Mouse (Mus musculus): ENCODE results near the gene Fgf4. TPM values are rescaled to one million over a fixed set of nuclear protein-coding genes. Genes with fewer than 3 reads are reported as not detected.

Fgf4 gene
- total RNA-seq (2021), result not detected

DNA sequence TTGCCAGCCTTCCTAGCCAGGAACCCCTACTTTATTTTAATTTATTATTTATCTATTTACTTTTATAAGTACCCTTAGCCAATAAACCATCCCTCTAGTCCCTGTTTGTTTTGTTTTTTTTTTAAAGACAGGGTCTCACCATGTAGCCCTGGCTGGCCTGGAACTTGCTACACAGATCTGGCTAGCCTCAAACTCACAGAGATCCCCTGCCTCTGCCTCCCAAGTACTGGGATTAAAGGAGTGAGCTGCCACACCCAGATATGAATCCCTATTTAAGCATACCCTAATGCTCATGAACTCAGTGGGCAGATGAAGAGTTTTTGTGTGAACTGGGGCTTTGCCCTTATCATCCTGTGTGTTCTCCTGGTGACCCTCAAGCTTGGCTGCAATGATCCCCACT lies at the start of gene Fgf4:
TSS of gene Fgf4 (plus strand) at position 301 of the 400 bp plus-strand sequence.
- intact Hi-C loops (cut with DNase I), result loop anchor here (5.0 kb wide), 1 partner anchor 45 kb away; no protein-coding TSS in a partner anchor
- no peak for DNase-seq (ENCODE audit: low spot score in 2 of 2)

DNA sequence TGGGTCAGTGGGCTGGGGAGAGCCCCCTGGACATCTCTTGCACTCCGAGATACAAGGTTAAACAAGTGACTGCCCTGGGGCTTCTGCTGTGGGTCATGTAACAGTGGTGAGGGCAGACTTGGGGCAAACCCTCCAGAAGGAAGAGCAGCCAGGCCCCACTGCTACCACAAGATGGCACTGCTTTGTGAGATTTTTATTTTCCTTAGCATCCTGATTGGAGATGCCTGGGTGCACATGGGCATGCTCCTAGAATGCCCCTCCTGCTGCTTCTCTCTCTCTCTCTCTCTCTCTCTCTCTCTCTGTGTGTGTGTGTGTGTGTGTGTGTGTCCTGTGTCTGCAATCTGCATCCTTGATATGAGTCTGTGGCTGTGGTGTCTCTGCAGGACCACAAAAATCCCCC lies 48.7 kb upstream of the Fgf4 start:
- DNase-seq (ENCODE audit: low spot score in 2 of 2), result peak; percentile 10 to 15
- intact Hi-C loops (cut with DNase I), result loop anchor here (2.0 kb wide), 1 partner anchor 96 kb away; no protein-coding TSS in a partner anchor

DNA sequence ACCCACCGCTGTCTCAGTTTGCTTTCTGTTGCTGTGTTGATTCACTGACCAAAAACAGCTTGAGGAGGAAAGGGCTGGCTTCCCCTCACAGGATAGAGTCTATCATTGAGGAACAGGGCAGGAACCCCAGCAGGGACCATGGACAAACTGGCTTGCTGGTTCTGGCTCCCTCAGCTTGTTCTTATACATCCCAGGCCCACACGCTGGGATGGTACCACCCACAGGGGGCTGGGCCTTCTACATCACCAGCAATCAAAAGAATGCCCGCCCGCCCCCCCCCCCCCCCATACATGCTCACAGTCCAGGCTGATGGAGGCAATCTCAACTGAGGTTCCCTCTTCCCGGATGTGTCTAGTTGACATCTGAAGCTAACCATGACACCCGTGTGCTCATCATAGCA lies 40.1 kb upstream of the Fgf4 start:
- intact Hi-C loops (cut with DNase I), result no loop called here
- DNase-seq (ENCODE audit: low spot score in 2 of 2), result no peak

DNA sequence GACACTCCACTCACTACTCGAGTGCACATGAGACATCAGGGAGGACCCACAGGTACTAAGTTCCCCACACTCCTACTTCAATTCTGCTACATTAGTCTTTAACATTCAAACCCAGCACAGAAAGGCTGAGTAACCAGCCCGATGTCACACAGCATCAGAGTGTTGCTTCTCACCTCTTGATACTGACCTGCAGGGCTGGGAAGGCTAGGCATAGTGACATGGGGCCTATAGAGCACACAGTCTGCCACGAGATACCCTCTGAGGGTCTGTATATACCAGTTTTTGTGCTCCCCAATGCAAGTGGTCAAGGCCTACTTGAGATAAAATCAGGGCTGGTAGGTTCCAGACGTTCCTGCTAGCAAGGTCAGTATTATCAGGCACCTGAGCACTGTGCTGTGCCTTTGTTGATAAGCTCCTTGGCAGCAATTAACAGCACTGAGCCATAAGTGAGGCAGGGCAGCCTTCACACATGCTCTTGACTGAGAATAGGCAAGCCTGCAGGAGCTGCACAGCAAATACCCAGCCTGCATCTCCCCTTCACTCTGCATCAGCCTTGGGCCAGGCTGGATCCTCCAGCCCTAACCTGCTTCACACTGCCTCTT lies 39.1 kb upstream of the Fgf4 start:
- intact Hi-C loops (cut with DNase I), result no loop called here
- DNase-seq (ENCODE audit: low spot score in 2 of 2), result no peak

DNA sequence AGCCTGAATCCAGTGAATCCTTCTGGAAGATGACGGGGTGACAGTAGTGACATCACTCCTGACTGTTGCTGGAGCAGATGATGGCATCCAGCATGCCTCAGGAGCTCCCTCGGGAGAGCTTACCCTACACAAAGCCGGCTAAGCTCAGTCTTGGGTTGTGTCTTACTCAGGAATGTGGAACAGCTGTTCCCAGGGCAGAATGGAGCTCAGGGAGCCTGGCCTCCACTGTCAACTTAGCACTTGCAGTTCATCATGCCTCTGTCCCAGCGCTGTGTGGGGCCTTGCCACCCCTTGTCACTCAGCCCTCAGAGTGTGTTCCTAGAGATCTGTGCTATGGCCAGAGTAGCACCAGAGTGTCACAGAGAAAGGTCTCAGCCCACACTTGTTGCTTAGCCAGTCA lies 35.6 kb upstream of the Fgf4 start:
- no peak for DNase-seq (ENCODE audit: low spot score in 2 of 2)
- intact Hi-C loops (cut with DNase I), result no loop called here

DNA sequence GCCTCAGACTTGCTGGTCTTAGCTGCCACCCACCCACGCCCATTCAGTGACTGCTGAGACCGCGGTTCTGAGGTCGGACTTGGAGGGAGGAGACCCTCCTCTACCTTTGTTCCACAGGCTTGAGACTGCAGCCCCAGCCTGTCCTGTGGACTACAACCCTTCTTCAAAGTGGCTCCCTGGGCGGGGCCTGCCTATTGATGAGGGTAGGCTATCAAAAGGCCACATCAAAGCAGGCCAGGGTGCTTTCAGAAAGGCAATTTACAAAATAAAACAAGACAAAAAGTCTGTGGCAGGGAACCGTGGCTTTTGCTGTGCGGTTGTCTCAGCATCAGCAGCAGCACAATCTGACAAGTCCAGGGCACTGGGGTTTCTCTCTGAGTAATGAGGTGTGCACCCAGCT lies 25.3 kb upstream of the Fgf4 start:
- intact Hi-C loops (cut with DNase I), result no loop called here
- DNase-seq (ENCODE audit: low spot score in 2 of 2), result no peak

DNA sequence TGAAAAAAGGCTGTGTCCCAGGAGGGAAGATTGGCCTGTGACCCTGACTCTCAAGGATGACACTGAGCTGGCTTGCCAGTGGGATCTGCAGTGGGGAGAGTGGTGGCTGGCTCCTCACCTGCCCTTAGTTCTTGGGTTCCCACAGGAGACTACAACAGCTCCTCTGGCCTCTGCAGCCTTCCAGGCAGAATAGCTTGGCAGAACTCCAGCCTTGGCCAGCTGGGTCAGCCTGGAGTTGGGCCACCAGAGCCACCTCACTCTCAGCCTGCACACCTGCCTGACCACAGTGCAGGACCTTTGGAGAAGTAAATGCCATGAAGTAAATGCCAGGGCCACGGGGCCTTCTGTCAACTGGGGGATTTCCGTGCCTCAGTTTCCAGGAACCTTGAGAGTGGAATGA lies 23.2 kb upstream of the Fgf4 start:
- no peak for DNase-seq (ENCODE audit: low spot score in 2 of 2)
- intact Hi-C loops (cut with DNase I), result no loop called here

DNA sequence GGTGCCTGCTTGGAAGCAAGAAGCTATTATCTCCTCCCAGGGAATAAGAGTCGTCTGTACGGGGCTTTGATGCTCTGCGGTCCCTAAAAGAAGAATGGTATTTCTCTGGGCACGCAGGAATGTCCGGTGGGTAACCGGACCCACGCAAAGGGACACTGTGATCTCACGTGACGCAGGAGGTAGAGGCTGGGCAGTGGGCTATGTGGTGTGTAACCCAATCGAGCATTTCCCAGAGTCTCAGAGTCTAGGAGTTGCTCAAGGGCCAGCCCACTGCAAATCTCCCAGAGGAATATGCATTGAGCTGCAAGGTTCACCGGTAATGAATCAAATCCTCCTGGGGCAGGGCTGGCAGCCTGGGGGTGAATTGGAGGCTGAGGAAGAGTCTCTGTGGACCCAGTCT lies 18.8 kb upstream of the Fgf4 start:
- DNase-seq (ENCODE audit: low spot score in 2 of 2), result no peak
- intact Hi-C loops (cut with DNase I), result no loop called here

DNA sequence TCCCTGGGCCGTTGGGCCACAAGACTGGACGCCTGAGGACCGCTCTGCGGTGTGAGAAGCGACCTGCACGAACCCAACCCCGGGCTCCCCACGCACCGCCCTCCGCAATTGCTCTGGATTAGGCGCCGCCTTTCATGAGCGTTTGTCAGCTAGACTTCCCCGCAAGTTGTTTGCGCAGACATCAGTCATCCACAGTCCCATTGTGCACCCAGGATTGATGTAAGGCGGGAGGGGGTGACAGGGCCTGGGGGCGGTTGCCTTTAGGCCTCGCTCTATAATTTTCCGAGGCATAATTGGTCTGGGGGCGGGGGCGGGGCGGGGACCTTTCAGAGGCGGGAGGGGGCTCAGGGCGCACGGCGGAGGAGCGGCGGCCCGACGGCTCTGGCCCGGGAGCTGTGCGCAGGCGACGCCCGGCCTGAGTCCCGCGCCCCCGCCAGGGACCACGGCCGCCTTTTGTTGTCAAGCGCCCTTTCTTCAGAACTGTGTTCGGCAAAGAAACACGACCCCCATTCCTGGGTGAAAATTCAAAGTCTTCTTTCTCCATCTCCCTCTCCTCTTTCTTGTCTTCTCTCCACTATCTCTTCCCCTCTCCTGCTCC lies 9.2 kb upstream of the Fgf4 start, which contains the start of gene Fgf3:
TSS of gene Fgf3 (plus strand) at position 193 of the 598 bp plus-strand sequence.
- intact Hi-C loops (cut with DNase I), result no loop called here

DNA sequence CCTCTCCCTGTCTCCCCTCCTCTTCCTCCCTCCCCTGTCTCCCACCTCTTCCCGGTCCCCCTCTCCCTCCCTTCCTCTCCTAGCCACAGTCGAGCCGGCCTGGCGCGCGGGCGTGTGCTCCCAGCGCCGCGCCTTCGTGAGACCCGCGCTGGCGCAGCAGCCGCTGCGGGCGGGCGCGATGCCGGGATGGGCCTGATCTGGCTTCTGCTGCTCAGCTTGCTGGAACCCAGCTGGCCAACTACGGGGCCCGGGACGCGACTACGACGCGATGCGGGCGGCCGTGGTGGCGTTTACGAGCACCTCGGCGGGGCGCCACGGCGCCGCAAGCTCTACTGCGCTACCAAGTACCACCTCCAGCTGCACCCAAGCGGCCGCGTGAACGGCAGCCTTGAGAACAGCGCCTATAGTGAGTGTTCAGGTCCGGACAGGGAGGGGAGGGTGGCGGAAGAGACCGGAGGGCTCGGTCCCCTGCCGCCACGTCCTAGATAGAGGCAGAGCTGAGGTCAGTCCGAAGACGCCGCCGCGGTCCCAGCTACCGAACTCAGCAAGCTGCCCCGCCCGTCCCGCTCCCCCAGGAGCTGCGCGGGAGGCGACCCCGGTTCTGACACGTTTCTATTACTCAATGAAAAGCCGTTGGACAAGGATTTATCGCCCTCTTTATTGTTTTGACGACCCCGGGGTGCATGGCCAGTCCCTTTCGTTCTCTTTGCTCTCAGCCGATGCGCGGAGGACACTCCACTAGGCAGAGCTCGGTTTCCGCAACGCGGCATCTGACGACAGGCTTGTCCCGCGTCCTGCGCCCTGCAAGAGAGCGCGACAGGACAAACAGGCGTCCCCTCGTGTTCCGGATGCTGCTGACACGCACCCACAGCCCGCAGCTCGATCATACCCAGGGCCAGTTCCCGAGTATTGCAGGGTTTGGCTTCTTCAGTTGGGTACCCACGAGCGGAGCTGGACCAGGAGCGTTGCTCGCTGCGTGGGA lies 8.4 kb upstream of the Fgf4 start:
- intact Hi-C loops (cut with DNase I), result no loop called here
- peak; percentile 7 to 23 for DNase-seq (ENCODE audit: low spot score in 2 of 2)

More for the DNA sequence above, 9.2 kb upstream of the Fgf4 start, which contains the start of gene Fgf3:
- DNase-seq (ENCODE audit: low spot score in 2 of 2), result no peak

DNA sequence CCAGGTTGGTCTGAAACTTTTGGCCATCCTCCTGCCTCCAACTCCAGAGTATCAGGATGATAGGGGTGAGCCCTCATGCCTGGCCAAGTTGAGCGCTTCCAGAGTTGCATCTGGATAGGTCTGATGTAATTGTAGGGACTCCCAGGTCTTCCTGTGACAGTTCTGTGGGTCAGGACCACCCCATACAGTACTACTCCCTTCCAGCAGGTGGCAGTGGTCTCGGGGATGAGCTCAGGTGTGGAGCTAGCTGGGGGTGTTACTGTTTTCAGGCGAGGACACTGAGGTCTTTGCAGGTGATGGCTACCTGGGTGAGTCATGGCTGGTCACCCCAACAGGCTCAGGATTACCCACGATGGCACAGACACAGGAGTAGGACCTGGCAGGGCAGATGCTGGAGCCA lies 1.0 kb upstream of the Fgf4 start:
- intact Hi-C loops (cut with DNase I), result loop anchor here (5.0 kb wide), 1 partner anchor 46 kb away; no protein-coding TSS in a partner anchor
- DNase-seq (ENCODE audit: low spot score in 2 of 2), result no peak

DNA sequence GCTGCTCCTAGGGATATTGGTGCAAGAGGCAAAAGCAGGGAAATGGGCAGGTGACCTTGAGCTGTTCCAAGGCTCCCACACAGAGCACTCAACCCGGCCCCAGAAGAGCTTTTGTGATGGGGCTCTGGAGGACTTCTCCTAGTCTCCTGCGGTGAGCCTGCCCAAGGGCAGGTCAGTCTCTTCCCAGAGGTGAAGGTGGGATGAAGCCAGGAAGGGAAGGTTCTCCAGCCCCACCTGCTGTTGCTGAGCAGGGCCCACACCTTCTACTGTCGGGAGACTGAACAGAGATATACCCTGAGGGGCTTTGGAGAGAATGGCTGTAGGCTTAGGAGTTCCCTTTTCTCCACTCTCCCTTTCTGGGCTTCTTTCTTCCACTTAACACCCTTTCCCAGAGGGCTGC lies 4.2 kb downstream of the Fgf4 start:
- DNase-seq (ENCODE audit: low spot score in 2 of 2), result no peak
- intact Hi-C loops (cut with DNase I), result no loop called here

DNA sequence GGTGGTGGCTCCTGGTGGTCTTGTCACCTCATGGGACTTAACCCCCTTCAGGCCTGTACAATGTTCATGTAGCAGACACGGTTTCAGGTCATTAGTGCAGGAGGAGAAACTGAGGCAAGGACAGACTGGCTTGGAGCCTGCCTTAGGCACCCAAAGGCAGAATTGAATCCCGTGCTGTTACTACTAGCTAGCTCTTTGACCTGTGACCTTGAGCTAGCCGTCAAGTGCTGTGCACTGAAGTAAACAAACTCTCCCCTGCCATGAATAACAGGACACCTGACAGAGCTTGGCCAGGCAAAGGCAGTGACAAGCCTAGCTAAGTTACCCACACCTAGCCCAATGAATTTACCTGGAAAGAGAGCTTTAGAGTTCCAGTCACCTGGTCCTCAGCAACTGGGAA lies 7.8 kb downstream of the Fgf4 start:
- intact Hi-C loops (cut with DNase I), result no loop called here
- no peak for DNase-seq (ENCODE audit: low spot score in 2 of 2)

DNA sequence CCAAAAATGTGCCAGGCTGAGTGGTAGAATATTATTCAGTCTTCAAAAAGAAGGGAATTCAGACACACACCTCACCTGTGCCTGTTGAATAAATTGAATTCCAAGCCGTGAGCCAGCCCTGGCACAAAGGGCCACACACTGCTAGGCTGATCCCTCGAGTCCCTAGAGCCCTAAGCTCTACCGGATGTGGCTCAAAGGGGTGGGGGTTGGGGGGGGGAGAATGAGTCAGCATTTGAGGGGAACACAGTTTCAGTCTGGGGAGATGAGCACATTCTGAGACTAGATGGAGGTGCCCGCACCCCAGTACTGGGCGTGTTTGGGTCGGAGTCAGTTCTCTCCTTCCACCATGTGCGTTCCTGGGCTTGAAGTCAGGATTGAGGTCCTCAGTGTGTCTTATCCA lies 10.0 kb downstream of the Fgf4 start:
- no peak for DNase-seq (ENCODE audit: low spot score in 2 of 2)
- intact Hi-C loops (cut with DNase I), result no loop called here

DNA sequence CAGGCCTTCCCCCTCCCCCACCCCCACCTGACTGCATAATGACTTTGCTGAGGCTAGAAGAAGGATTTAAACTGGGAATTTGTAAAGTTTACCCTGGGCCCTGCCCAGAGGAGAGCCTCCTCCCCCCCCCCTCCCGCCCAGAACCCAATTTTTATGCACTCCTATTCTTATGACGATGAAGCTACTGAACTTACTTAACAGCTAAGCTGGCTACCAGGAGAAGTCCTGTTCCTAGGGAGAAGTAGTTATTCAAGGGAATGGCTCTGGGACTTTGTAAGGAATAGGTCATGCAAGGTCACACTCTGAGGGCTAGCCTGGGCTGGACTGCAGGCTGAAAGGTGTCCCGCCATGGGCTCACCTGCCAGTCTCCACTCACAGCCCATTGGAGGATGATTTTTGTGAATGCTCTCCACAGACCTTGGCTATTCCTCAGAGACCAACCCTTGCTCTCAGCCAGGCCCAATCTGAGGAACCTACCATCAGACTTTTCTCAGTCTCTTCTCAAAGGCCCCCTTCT lies 10.7 kb downstream of the Fgf4 start:
- no peak for DNase-seq (ENCODE audit: low spot score in 2 of 2)
- intact Hi-C loops (cut with DNase I), result no loop called here

DNA sequence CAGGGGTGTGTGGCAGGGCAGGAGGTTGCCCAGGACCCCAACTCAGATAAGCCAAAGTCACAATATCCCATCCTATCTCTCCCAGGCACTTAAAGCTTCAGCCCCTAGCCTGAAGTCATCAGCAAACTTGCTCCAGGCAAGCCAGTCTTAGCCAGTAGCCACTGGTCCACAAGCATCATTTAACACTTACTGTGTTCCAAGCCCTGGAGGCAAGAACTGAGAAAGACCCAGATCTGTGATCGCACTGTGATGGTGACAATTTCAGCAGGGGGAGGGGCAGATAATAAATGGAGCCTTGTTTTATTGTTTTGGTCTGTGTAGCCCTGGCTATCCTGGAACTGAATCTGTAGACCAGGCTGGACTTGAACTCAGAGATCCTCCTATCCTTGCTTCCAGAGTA lies 11.5 kb downstream of the Fgf4 start:
- intact Hi-C loops (cut with DNase I), result no loop called here
- DNase-seq (ENCODE audit: low spot score in 2 of 2), result no peak

DNA sequence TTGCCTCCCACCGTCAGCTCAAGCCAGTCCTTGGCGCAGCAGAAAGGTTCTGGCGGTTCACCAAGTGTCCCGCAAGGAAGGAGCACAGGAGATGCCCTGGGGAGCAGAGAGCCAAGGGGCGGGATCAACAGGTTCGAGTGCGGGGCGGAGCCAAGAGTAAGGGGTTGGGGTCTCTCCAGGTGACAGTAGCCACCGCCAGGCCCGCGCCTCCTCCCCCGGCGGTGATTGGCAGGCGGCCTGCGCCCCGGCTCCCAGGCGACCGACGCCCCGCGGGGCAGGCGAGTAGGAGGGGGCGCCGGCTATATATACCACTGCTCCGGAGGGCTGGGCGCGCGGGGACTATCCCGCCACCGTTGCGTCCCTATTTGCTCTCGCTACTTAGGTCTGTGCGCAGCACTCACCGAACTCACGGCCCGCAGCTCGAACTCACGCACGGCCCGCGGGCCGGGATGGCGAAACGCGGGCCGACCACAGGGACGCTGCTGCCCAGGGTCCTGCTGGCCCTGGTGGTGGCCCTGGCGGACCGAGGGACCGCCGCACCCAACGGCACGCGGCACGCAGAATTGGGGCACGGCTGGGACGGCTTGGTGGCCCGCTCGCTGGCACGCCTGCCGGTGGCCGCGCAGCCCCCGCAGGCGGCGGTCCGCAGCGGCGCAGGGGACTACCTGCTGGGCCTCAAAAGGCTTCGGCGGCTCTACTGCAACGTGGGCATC lies 14.0 kb downstream of the Fgf4 start:
- intact Hi-C loops (cut with DNase I), result no loop called here

DNA sequence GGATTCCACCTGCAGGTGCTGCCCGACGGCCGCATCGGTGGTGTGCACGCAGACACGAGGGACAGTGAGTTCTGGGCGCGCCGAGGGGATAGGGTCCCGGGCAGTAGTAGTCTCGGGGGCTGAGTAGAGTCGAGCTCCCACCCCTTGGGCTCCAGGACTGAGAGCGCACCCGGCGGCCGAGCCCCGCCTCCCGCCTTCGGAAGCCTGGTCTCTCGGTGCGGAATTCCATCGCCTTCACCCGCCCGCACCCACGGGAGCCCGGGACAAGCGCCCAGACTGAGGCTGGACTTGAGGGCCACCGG lies 14.6 kb downstream of the Fgf4 start:
- intact Hi-C loops (cut with DNase I), result no loop called here
- no peak for DNase-seq (ENCODE audit: low spot score in 2 of 2)

More for the DNA sequence above, 14.0 kb downstream of the Fgf4 start:
- DNase-seq (ENCODE audit: low spot score in 2 of 2), result no peak

DNA sequence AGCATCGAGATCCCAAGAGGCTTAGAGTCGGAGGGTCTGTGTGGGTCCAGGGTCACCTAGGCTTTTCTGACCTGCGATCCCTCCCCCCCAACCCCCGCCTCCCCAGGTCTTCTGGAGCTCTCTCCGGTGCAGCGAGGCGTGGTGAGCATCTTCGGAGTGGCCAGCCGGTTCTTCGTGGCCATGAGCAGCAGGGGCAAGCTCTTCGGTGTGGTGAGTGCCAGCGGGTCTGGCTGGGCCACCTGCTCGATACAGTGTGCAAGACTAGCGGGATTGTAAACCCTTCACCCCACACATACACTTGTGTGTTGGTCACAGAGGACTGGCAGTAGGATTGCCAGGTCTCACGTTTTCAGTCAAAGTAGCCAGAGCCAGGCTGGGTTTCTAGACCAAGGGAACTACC lies 15.0 kb downstream of the Fgf4 start:
- DNase-seq (ENCODE audit: low spot score in 2 of 2), result no peak
- intact Hi-C loops (cut with DNase I), result no loop called here

DNA sequence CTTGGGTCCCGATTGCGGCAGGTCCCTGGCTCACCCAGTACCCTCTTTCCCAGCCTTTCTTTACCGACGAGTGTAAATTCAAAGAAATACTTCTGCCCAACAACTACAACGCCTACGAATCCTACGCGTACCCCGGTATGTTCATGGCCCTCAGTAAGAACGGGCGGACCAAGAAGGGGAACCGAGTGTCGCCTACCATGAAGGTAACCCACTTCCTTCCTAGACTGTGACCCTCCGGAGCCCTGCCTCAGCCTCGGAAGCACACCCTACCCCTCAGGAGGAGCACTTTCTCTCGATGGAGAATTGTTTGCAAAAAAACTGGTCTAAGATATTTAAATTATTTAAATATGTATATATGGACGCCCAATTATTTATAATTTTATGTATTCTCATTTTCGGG lies 15.5 kb downstream of the Fgf4 start:
- intact Hi-C loops (cut with DNase I), result no loop called here
- DNase-seq (ENCODE audit: low spot score in 2 of 2), result no peak
